Mouse (Mus musculus): ENCODE results near the gene Cyb561d2. TPM values are rescaled to one million over a fixed set of nuclear protein-coding genes. Genes with fewer than 3 reads are reported as not detected.

Gene Cyb561d2
- polyA plus RNA-seq, 1 experiment from 2014 or later: 14.3 TPM

- peaks cover 7% of the 10 kb centered on the region; the same call in 1 of the 2 replicates for H3K36me3 ChIP-seq (ENCODE audit: control insufficient read depth, insufficient read depth, low read length)
- peak overlapping the region; percentile 67 for H3K4me3 ChIP-seq (ENCODE audit: low read depth, low read length)
- no peaks in the 10 kb centered on the region for H3K9me3 ChIP-seq (ENCODE audit: control insufficient read depth, low read length)
- peak overlapping the region; percentile 86 for H3K9ac ChIP-seq (ENCODE audit: low read length)
- peaks cover 14% of the 10 kb centered on the region for H3K27me3 ChIP-seq (ENCODE audit: control insufficient read depth, insufficient read depth, low read length)
- H3K4me2 ChIP-seq (ENCODE audit: low read depth, low read length, severe bottlenecking): peak overlapping the region; percentile 89
- DNase-seq (ENCODE audit: low spot score): peak; percentile 99
- WGBS: under 1% methylated on average over 53 of the region's 53 CpGs
- peak; percentile 92 for ATAC-seq (replicated peaks; ENCODE audit: low FRiP score)
- H3K27ac ChIP-seq (ENCODE audit: low read depth, low read length): peak overlapping the region; percentile 78
- peaks cover 29% of the 10 kb centered on the region for H3K4me1 ChIP-seq (replicated peaks; ENCODE audit: control insufficient read depth, insufficient read depth, low read length)
Measured at GRCm38 (mm10) chr9:107554319-107554825, 12.4 kb upstream of the Cyb561d2 start.

GRCm38 (mm10) chr9:107553541-107554318 is 11.7 kb upstream of the Cyb561d2 start:
- DNase-seq (ENCODE audit: low spot score) (no peak), ATAC-seq (replicated peaks; ENCODE audit: low FRiP score) (peak; percentile 6)
- peak overlapping the region; percentile 89 for H3K4me2 ChIP-seq (ENCODE audit: low read depth, low read length, severe bottlenecking)
- peak overlapping the region; percentile 67 for H3K4me3 ChIP-seq (ENCODE audit: low read depth, low read length)
- no peaks in the 10 kb centered on the region for H3K9me3 ChIP-seq (ENCODE audit: control insufficient read depth, low read length)
- 5% methylated on average over 37 of the region's 37 CpGs for WGBS
- H3K27me3 ChIP-seq (ENCODE audit: control insufficient read depth, insufficient read depth, low read length): peaks cover 14% of the 10 kb centered on the region
- peak overlapping the region; percentile 71 for H3K27ac ChIP-seq (ENCODE audit: low read depth, low read length)
- H3K4me1 ChIP-seq (replicated peaks; ENCODE audit: control insufficient read depth, insufficient read depth, low read length): peaks cover 29% of the 10 kb centered on the region
- peak overlapping the region; percentile 71 for H3K9ac ChIP-seq (ENCODE audit: low read length)
- peaks cover under 1% of the 10 kb centered on the region; the same call in 1 of the 2 replicates for H3K36me3 ChIP-seq (ENCODE audit: control insufficient read depth, insufficient read depth, low read length)

GRCm38 (mm10) chr9:107552690-107553393 is 10.8 kb upstream of the Cyb561d2 start:
- Histone ChIP-seq H3K9me3 (ENCODE audit: control insufficient read depth, low read length) (no peaks in the 10 kb centered on the region), H3K4me3 (ENCODE audit: low read depth, low read length) (no peak overlapping the region), H3K27me3 (ENCODE audit: control insufficient read depth, insufficient read depth, low read length) (peaks cover 14% of the 10 kb centered on the region), H3K9ac (ENCODE audit: low read length) (no peak overlapping the region), H3K4me2 (ENCODE audit: low read depth, low read length, severe bottlenecking) (peak overlapping the region; percentile 1; the same call in 1 of the 2 replicates), H3K4me1 (replicated peaks; ENCODE audit: control insufficient read depth, insufficient read depth, low read length) (peaks cover 29% of the 10 kb centered on the region), H3K36me3 (ENCODE audit: control insufficient read depth, insufficient read depth, low read length) (no peaks in the 10 kb centered on the region; the same call in 1 of the 2 replicates), H3K27ac (ENCODE audit: low read depth, low read length) (no peak overlapping the region)
- 74% methylated on average over 5 of the region's 5 CpGs for WGBS
- ATAC-seq (replicated peaks; ENCODE audit: low FRiP score) (no peak), DNase-seq (ENCODE audit: low spot score) (no peak)

- Histone ChIP-seq H3K27ac (ENCODE audit: low read depth, low read length) (no peak overlapping the region), H3K4me3 (ENCODE audit: low read depth, low read length) (peak overlapping the region; percentile 36), H3K4me1 (replicated peaks; ENCODE audit: control insufficient read depth, insufficient read depth, low read length) (peaks cover 36% of the 10 kb centered on the region), H3K4me2 (ENCODE audit: low read depth, low read length, severe bottlenecking) (peak overlapping the region; percentile 84), H3K9me3 (ENCODE audit: control insufficient read depth, low read length) (no peaks in the 10 kb centered on the region), H3K27me3 (ENCODE audit: control insufficient read depth, insufficient read depth, low read length) (peaks cover 14% of the 10 kb centered on the region), H3K9ac (ENCODE audit: low read length) (peak overlapping the region; percentile 77), H3K36me3 (ENCODE audit: control insufficient read depth, insufficient read depth, low read length) (no peaks in the 10 kb centered on the region)
- 3% methylated on average over 8 of the region's 8 CpGs for WGBS
- DNase-seq (ENCODE audit: low spot score) (no peak), ATAC-seq (replicated peaks; ENCODE audit: low FRiP score) (no peak)
Measured at GRCm38 (mm10) chr9:107551890-107552355, 9.9 kb upstream of the Cyb561d2 start.

GRCm38 (mm10) chr9:107551117-107551889 is 9.3 kb upstream of the Cyb561d2 start, which contains the start of gene Rassf1:
Rassf1 (plus strand) TSS chr9:107551555.
- Histone ChIP-seq H3K4me2 (ENCODE audit: low read depth, low read length, severe bottlenecking) (peak within 1 kb of the TSS; percentile 84), H3K36me3 (ENCODE audit: control insufficient read depth, insufficient read depth, low read length) (no peaks in the 10 kb centered on the region), H3K4me1 (replicated peaks; ENCODE audit: control insufficient read depth, insufficient read depth, low read length) (peaks cover 37% of the 10 kb centered on the region), H3K9me3 (ENCODE audit: control insufficient read depth, low read length) (no peaks in the 10 kb centered on the region), H3K9ac (ENCODE audit: low read length) (peak within 1 kb of the TSS; percentile 77), H3K27ac (ENCODE audit: low read depth, low read length) (no peak within 1 kb of the TSS), H3K4me3 (ENCODE audit: low read depth, low read length) (peak within 1 kb of the TSS; percentile 36), H3K27me3 (ENCODE audit: control insufficient read depth, insufficient read depth, low read length) (peaks cover 14% of the 10 kb centered on the region)
- peak; percentile 7 for ATAC-seq (replicated peaks; ENCODE audit: low FRiP score)
- 1% methylated on average over 63 of the region's 63 CpGs for WGBS
- DNase-seq (ENCODE audit: low spot score): peak; percentile 82

- DNase-seq (ENCODE audit: low spot score) (no peak), ATAC-seq (replicated peaks; ENCODE audit: low FRiP score) (no peak)
- H3K27ac ChIP-seq (ENCODE audit: low read depth, low read length): no peak overlapping the region
- no peaks in the 10 kb centered on the region for H3K9me3 ChIP-seq (ENCODE audit: control insufficient read depth, low read length)
- 23% methylated on average over 23 of the region's 23 CpGs for WGBS
- H3K9ac ChIP-seq (ENCODE audit: low read length): peak overlapping the region; percentile 77
- H3K4me3 ChIP-seq (ENCODE audit: low read depth, low read length): peak overlapping the region; percentile 36
- peaks cover 31% of the 10 kb centered on the region for H3K4me1 ChIP-seq (replicated peaks; ENCODE audit: control insufficient read depth, insufficient read depth, low read length)
- H3K27me3 ChIP-seq (ENCODE audit: control insufficient read depth, insufficient read depth, low read length): peaks cover 14% of the 10 kb centered on the region
- no peaks in the 10 kb centered on the region for H3K36me3 ChIP-seq (ENCODE audit: control insufficient read depth, insufficient read depth, low read length)
- H3K4me2 ChIP-seq (ENCODE audit: low read depth, low read length, severe bottlenecking): peak overlapping the region; percentile 84
Measured at GRCm38 (mm10) chr9:107550491-107551116, 8.6 kb upstream of the Cyb561d2 start.

- no peak overlapping the region for H3K27ac ChIP-seq (ENCODE audit: low read depth, low read length)
- H3K4me2 ChIP-seq (ENCODE audit: low read depth, low read length, severe bottlenecking): no peak overlapping the region
- WGBS: 88% methylated on average over 20 of the region's 20 CpGs
- H3K9me3 ChIP-seq (ENCODE audit: control insufficient read depth, low read length): no peaks in the 10 kb centered on the region
- H3K4me1 ChIP-seq (replicated peaks; ENCODE audit: control insufficient read depth, insufficient read depth, low read length): peaks cover 29% of the 10 kb centered on the region
- H3K4me3 ChIP-seq (ENCODE audit: low read depth, low read length): no peak overlapping the region
- H3K27me3 ChIP-seq (ENCODE audit: control insufficient read depth, insufficient read depth, low read length): peaks cover 14% of the 10 kb centered on the region
- H3K9ac ChIP-seq (ENCODE audit: low read length): no peak overlapping the region
- DNase-seq (ENCODE audit: low spot score): no peak
- no peak for ATAC-seq (replicated peaks; ENCODE audit: low FRiP score)
- no peaks in the 10 kb centered on the region for H3K36me3 ChIP-seq (ENCODE audit: control insufficient read depth, insufficient read depth, low read length)
Measured at GRCm38 (mm10) chr9:107549297-107550074, 7.5 kb upstream of the Cyb561d2 start.

Measured in forebrain, embryonic 11.5 days (tissue).